12 mouse cellular contexts compared by ENCODE assay signal in genomic region chr13:72815933-72816553, GRCm38 (mm10).
DNase-seq lines count a peak whose midpoint lies in the region; ATAC-seq lines count a peak whose summit lies in the region.
"Had no signal": no experiment of that assay in that cellular context is flagged by ENCODE, and none has a peak within 500 bp of the region (broad histone marks: within the 10 kb centered on the region; RNA-seq: fewer than 3 reads in every experiment).

No protein-coding gene starts in this region.

- no peaks in the 10 kb centered on the region for H3K36me3 ChIP-seq in heart, embryonic 11.5 days (ENCODE audit: control insufficient read depth, insufficient read depth, low read length)
- no peaks in the 10 kb centered on the region for H3K36me3 ChIP-seq in hindbrain, embryonic 10.5 days
- H3K36me3 ChIP-seq in midbrain, embryonic 14.5 days (ENCODE audit: control insufficient read depth, insufficient read depth, low read length) = no peaks in the 10 kb centered on the region

- no peak for DNase-seq in heart, postnatal 14 days
- DNase-seq in embryo, embryonic 10 days (ENCODE audit: low spot score) = peak; percentile 30
- peak; percentile 51 for DNase-seq in hindbrain, embryonic 10.5 days (ENCODE audit: low spot score)
- peak; percentile 72 for DNase-seq in midbrain, embryonic 14.5 days
- no peak for DNase-seq in ovary, postnatal 10 days (ENCODE audit: low spot score)
- no peak for DNase-seq in natural killer cell, adult 2 months (ENCODE audit: low spot score in 2 of 2)
- no peak for DNase-seq in adrenal gland, postnatal 10 days
- DNase-seq: lung, postnatal 4 days; spleen, adult 18-20 months had no signal

- peaks cover 27% of the 10 kb centered on the region for H3K27me3 ChIP-seq in heart, embryonic 11.5 days (ENCODE audit: control insufficient read depth, insufficient read depth, low read length)
- peaks cover 61% of the 10 kb centered on the region for H3K27me3 ChIP-seq in hindbrain, embryonic 10.5 days (ENCODE audit: insufficient read depth, poor library complexity, severe bottlenecking)
- H3K27me3 ChIP-seq in midbrain, embryonic 14.5 days (ENCODE audit: control insufficient read depth, insufficient read depth, low read length) = 0 out of 2 replicates have a peak, but pooled peaks cover 3% of the 10 kb centered on the region

- peak overlapping the region; percentile 60 for H3K4me2 ChIP-seq in heart, embryonic 11.5 days
- peak overlapping the region; percentile 50 for H3K4me2 ChIP-seq in midbrain, embryonic 14.5 days (ENCODE audit: low read length)

- peak overlapping the region; percentile 82 for H3K27ac ChIP-seq in heart, embryonic 11.5 days (ENCODE audit: low read depth, low read length)
- peak overlapping the region; percentile 89 for H3K27ac ChIP-seq in hindbrain, embryonic 10.5 days
- H3K27ac ChIP-seq in midbrain, embryonic 14.5 days (replicated peaks; ENCODE audit: low read depth, low read length) = peak overlapping the region; percentile 57; the same call in 1 of the 2 replicates
- H3K27ac ChIP-seq: layer of hippocampus, adult 2 months had no signal

- peak overlapping the region; percentile 30 for H3K4me3 ChIP-seq in heart, embryonic 11.5 days (ENCODE audit: low read depth, low read length)
- peak overlapping the region; percentile 36 for H3K4me3 ChIP-seq in hindbrain, embryonic 10.5 days
- H3K4me3 ChIP-seq in midbrain, embryonic 14.5 days (replicated peaks; ENCODE audit: low read depth, low read length) = peak overlapping the region; percentile 13; the same call in 1 of the 2 replicates
- H3K4me3 ChIP-seq: layer of hippocampus, adult 2 months had no signal

- H3K9me3 ChIP-seq in heart, embryonic 11.5 days (replicated peaks; ENCODE audit: control insufficient read depth, low read length) = no peaks in the 10 kb centered on the region
- no peaks in the 10 kb centered on the region for H3K9me3 ChIP-seq in hindbrain, embryonic 10.5 days
- no peaks in the 10 kb centered on the region for H3K9me3 ChIP-seq in midbrain, embryonic 14.5 days (ENCODE audit: control insufficient read depth, low read length)

- 11% methylated on average over 18 of the region's 18 CpGs for WGBS in heart, embryonic 11.5 days (ENCODE audit: insufficient replicate concordance)
- 2% methylated on average over 18 of the region's 18 CpGs for WGBS in hindbrain, embryonic 10.5 days
- under 1% methylated on average over 18 of the region's 18 CpGs for WGBS in midbrain, embryonic 14.5 days

- H3K4me1 ChIP-seq in heart, embryonic 11.5 days (ENCODE audit: control insufficient read depth, insufficient read depth, low read length) = peaks cover 4% of the 10 kb centered on the region
- peaks cover 53% of the 10 kb centered on the region for H3K4me1 ChIP-seq in hindbrain, embryonic 10.5 days (replicated peaks)
- H3K4me1 ChIP-seq in midbrain, embryonic 14.5 days (ENCODE audit: control insufficient read depth, insufficient read depth, low read length) = peaks cover 29% of the 10 kb centered on the region

- intact Hi-C loops in heart, postnatal 14 days (cut with DNase I) = no loop called here

- H3K9ac ChIP-seq in heart, embryonic 11.5 days (ENCODE audit: low read depth, low read length) = peak overlapping the region; percentile 49; the same call in 1 of the 2 replicates
- H3K9ac ChIP-seq in midbrain, embryonic 14.5 days (replicated peaks; ENCODE audit: low read length) = peak overlapping the region; percentile 34

- ATAC-seq in heart, embryonic 11.5 days (replicated peaks; ENCODE audit: insufficient number of reproducible peaks, low FRiP score, low TSS enrichment) = peak; percentile 77
- ATAC-seq in midbrain, embryonic 14.5 days (ENCODE audit: low FRiP score, low TSS enrichment) = peak; percentile 63; the same call in 1 of the 2 replicates
- ATAC-seq: intestine, postnatal 0 days had no signal

Comparison
In these comparisons a context has a peak if more than half of its experiments do, and no peak if none do; other contexts are left out.
1. DNase-seq: peak in embryo, embryonic 10 days (single experiment), hindbrain, embryonic 10.5 days (single experiment) and midbrain, embryonic 14.5 days (single experiment); none in heart, postnatal 14 days (0 of 2), ovary, postnatal 10 days (single experiment), natural killer cell, adult 2 months (0 of 2) and adrenal gland, postnatal 10 days (single experiment).
2. Peak in every context shown above with its lines, with median percentiles within 50 percentile points of each other: H3K27ac ChIP-seq and H3K4me3 ChIP-seq.